ENCODE assay signal across 9 mouse cellular contexts in genomic region chr16:18047660-18048059, GRCm38 (mm10). TPM values are rescaled to one million over a fixed set of nuclear protein-coding genes. Genes with fewer than 3 reads are reported as not detected.
DNase-seq lines count a peak whose midpoint lies in the region; ATAC-seq and TF ChIP-seq lines count a peak whose summit lies in the region.
"Had no signal": no experiment of that assay in that cellular context is flagged by ENCODE, and none has a peak within 500 bp of the region (broad histone marks: within the 10 kb centered on the region; RNA-seq: fewer than 3 reads in every experiment).

No protein-coding gene starts in this region.

- H3K4me2 ChIP-seq in heart, embryonic 11.5 days, result no peak overlapping the region
- H3K4me2 ChIP-seq in forebrain, embryonic 15.5 days (replicated peaks), result no peak overlapping the region
- no peak overlapping the region for H3K4me2 ChIP-seq in kidney, postnatal 0 days (ENCODE audit: low read length)
- H3K4me2 ChIP-seq in midbrain, embryonic 12.5 days (replicated peaks), result no peak overlapping the region
- H3K4me2 ChIP-seq: limb, embryonic 15.5 days had no signal

- H3K27ac ChIP-seq in heart, embryonic 11.5 days (ENCODE audit: low read depth, low read length), result no peak overlapping the region
- no peak overlapping the region for H3K27ac ChIP-seq in forebrain, embryonic 15.5 days (replicated peaks)
- H3K27ac ChIP-seq in kidney, postnatal 0 days, result no peak overlapping the region
- H3K27ac ChIP-seq in midbrain, embryonic 12.5 days (replicated peaks), result no peak overlapping the region
- H3K27ac ChIP-seq: limb, embryonic 15.5 days had no signal

- H3K4me3 ChIP-seq in heart, embryonic 11.5 days (ENCODE audit: low read depth, low read length), result no peak overlapping the region
- no peak overlapping the region for H3K4me3 ChIP-seq in forebrain, embryonic 15.5 days
- no peak overlapping the region for H3K4me3 ChIP-seq in kidney, postnatal 0 days (replicated peaks; ENCODE audit: low read depth, low read length)
- no peak overlapping the region for H3K4me3 ChIP-seq in midbrain, embryonic 12.5 days
- H3K4me3 ChIP-seq: limb, embryonic 15.5 days had no signal

- no peaks in the 10 kb centered on the region for H3K27me3 ChIP-seq in heart, embryonic 11.5 days (ENCODE audit: control insufficient read depth, insufficient read depth, low read length)
- no peaks in the 10 kb centered on the region for H3K27me3 ChIP-seq in forebrain, embryonic 15.5 days
- H3K27me3 ChIP-seq in kidney, postnatal 0 days (ENCODE audit: insufficient read depth, low read length), result no peaks in the 10 kb centered on the region
- H3K27me3 ChIP-seq in midbrain, embryonic 12.5 days, result 0 out of 2 replicates have a peak, but pooled peaks cover 4% of the 10 kb centered on the region

- no peaks in the 10 kb centered on the region for H3K9me3 ChIP-seq in heart, embryonic 11.5 days (replicated peaks; ENCODE audit: control insufficient read depth, low read length)
- H3K9me3 ChIP-seq in forebrain, embryonic 15.5 days, result no peaks in the 10 kb centered on the region
- H3K9me3 ChIP-seq in kidney, postnatal 0 days (replicated peaks; ENCODE audit: low read length), result no peaks in the 10 kb centered on the region
- H3K9me3 ChIP-seq in midbrain, embryonic 12.5 days, result no peaks in the 10 kb centered on the region
- H3K9me3 ChIP-seq: limb, embryonic 15.5 days had no signal

- H3K9ac ChIP-seq in heart, embryonic 11.5 days (ENCODE audit: low read depth, low read length), result no peak overlapping the region
- no peak overlapping the region for H3K9ac ChIP-seq in forebrain, embryonic 15.5 days (replicated peaks)
- H3K9ac ChIP-seq in kidney, postnatal 0 days (ENCODE audit: low read depth, low read length), result no peak overlapping the region
- no peak overlapping the region for H3K9ac ChIP-seq in midbrain, embryonic 12.5 days (replicated peaks)
- H3K9ac ChIP-seq: limb, embryonic 15.5 days had no signal

- no peaks in the 10 kb centered on the region for H3K36me3 ChIP-seq in heart, embryonic 11.5 days (ENCODE audit: control insufficient read depth, insufficient read depth, low read length)
- H3K36me3 ChIP-seq in forebrain, embryonic 15.5 days, result no peaks in the 10 kb centered on the region
- no peaks in the 10 kb centered on the region for H3K36me3 ChIP-seq in kidney, postnatal 0 days (ENCODE audit: insufficient read depth, low read length)
- no peaks in the 10 kb centered on the region for H3K36me3 ChIP-seq in midbrain, embryonic 12.5 days
- H3K36me3 ChIP-seq: limb, embryonic 15.5 days had no signal

- peak; percentile 28 for DNase-seq in heart, adult 8-10 months (ENCODE audit: low spot score)
- DNase-seq in A20 (ENCODE audit: low read depth, low spot score), result peak; percentile 76
- DNase-seq in adipocyte (ENCODE audit: low spot score), result peak; percentile 84
- DNase-seq in kidney, postnatal 0 days (ENCODE audit: low spot score), result peak; percentile 83
- peak; percentile 34 for DNase-seq in yolk sac, embryonic 10.5 days (ENCODE audit: low spot score)

- peak; percentile 80 for TF ChIP-seq CTCF in kidney, postnatal 0 days (IDR thresholded peaks at IDR 0.05; ENCODE audit: low read depth)

- WGBS in heart, embryonic 11.5 days (ENCODE audit: insufficient replicate concordance), result 6% methylated on average over 3 of the region's 3 CpGs
- under 1% methylated on average over 3 of the region's 3 CpGs for WGBS in forebrain, embryonic 15.5 days
- WGBS in kidney, postnatal 0 days, result 0% methylated on average over 3 of the region's 3 CpGs
- 1% methylated on average over 3 of the region's 3 CpGs for WGBS in midbrain, embryonic 12.5 days

- no peak for ATAC-seq in heart, embryonic 11.5 days (replicated peaks; ENCODE audit: insufficient number of reproducible peaks, low FRiP score, low TSS enrichment)
- ATAC-seq in forebrain, embryonic 15.5 days (replicated peaks), result peak; percentile 62
- ATAC-seq in kidney, postnatal 0 days (replicated peaks; ENCODE audit: low FRiP score, low read depth), result peak; percentile 25; the same call in 1 of the 2 replicates
- ATAC-seq in midbrain, embryonic 12.5 days (ENCODE audit: low FRiP score, low read depth), result peak; percentile 72; the same call in 1 of the 2 replicates

- no peaks in the 10 kb centered on the region for H3K4me1 ChIP-seq in heart, embryonic 11.5 days (ENCODE audit: control insufficient read depth, insufficient read depth, low read length)
- H3K4me1 ChIP-seq in forebrain, embryonic 15.5 days, result peaks cover under 1% of the 10 kb centered on the region; the same call in 1 of the 2 replicates
- H3K4me1 ChIP-seq in kidney, postnatal 0 days (replicated peaks; ENCODE audit: insufficient read depth, low read length), result no peaks in the 10 kb centered on the region
- no peaks in the 10 kb centered on the region for H3K4me1 ChIP-seq in midbrain, embryonic 12.5 days

RNA-seq across cellular contexts. Expression of gene Dgcr6, which starts 5.0 kb away (rescaled TPM):
- total RNA-seq in heart, adult 8-10 months (2022), result 10 to 100 TPM; 40.3 to 52.7 (median 40.4) TPM
- 64.3 and 64.7 TPM in 2 replicates for polyA plus RNA-seq in heart, embryonic 11.5 days (2014; fragmentation: Nextera tagmentation; extraction: Ambion mirVana)
- polyA plus RNA-seq in forebrain, embryonic 15.5 days (2015; fragmentation: Nextera tagmentation; extraction: Ambion mirVana), result 167 and 169 TPM in 2 replicates
- polyA plus RNA-seq in kidney, postnatal 0 days (2015; fragmentation: Nextera tagmentation; extraction: Ambion mirVana), result 111 and 115 TPM in 2 replicates
- polyA plus RNA-seq in midbrain, embryonic 12.5 days (2016; fragmentation: Nextera tagmentation; extraction: Ambion mirVana), result 144 TPM in 2 replicates

RNA-seq across cellular contexts. Expression of gene Prodh, which starts 42.3 kb away (rescaled TPM):
- total RNA-seq in heart, adult 8-10 months (2022), result 10 to 100 TPM; 12.9 to 36.7 (median 16.9) TPM
- 8.0 TPM in 2 replicates for polyA plus RNA-seq in heart, embryonic 11.5 days (2014; fragmentation: Nextera tagmentation; extraction: Ambion mirVana)
- 2.9 and 3.7 TPM in 2 replicates for polyA plus RNA-seq in forebrain, embryonic 15.5 days (2015; fragmentation: Nextera tagmentation; extraction: Ambion mirVana)
- 19.2 and 20.3 TPM in 2 replicates for polyA plus RNA-seq in kidney, postnatal 0 days (2015; fragmentation: Nextera tagmentation; extraction: Ambion mirVana)
- polyA plus RNA-seq in midbrain, embryonic 12.5 days (2016; fragmentation: Nextera tagmentation; extraction: Ambion mirVana), result 6.8 and 8.7 TPM in 2 replicates

Comparison
In these comparisons a context has a peak if more than half of its experiments do, and no peak if none do; other contexts are left out.
1. DNase-seq: peak in every context shown above with its lines; median percentile 84 in adipocyte; 83 in kidney, postnatal 0 days; 76 in A20; 34 in yolk sac, embryonic 10.5 days; 28 in heart, adult 8-10 months.